Mouse (Mus musculus): ENCODE data around the gene Ift22.
"Not testable (repeated sequence)": the region's sequence is repeated elsewhere in the genome, so short reads cannot be mapped to it uniquely, and the experiment has no call there.

Ift22 gene

DNA sequence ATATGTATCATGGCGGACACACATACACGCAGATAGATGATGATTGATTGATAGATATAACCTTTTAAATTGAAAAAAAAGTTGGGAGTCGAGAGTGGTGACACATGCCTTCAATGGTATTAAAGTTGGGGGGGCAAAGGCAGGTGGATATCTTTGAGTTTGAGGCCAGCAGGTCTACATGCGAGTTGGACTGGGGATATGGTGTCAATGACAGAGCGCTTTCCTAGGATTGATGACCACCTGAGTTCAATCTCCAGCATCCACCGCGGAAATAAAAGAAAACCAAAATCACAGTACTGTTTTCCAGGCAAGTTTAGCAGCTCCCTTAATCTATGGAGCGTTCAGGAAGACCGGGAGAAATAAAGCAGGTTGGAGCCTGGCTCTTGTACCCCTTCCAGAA, 363 bp upstream of the Ift22 start:
- no peak for DNase-seq

- DNase-seq: no peak
Observed at GRCm38 (mm10) chr5:136914183-136914582, 6.2 kb downstream of the Ift22 start.

DNA sequence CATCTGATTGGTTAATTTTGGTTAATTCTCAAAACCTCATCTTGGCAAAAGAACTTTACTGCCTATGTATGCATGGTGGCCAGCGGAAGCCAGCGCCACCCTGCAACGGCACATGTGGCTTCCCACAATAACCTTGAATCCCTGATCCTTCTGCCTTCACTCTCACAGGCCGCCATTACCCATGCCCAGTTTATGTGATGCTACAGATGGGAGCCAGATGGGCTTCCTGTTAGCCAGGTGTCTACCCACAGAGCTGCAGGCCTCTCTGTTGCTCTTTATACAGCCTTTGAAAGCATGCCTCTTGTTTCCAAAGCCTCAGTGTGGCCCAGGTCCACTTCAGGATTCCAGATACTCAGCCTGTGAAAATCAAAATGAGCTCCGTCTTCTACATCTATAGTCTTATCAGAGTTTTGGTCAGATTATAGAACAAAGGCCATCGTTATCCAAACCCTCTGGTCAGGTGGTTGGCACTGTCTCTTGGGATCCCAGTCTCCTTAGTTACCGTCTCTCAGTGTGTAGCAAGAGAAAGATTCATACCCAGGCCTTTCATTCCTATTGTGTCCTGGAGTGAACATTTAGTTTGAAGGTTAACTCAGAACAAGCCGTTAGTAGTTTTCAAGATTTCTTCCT, 9.8 kb downstream of the Ift22 start:
- DNase-seq: no peak

DNA sequence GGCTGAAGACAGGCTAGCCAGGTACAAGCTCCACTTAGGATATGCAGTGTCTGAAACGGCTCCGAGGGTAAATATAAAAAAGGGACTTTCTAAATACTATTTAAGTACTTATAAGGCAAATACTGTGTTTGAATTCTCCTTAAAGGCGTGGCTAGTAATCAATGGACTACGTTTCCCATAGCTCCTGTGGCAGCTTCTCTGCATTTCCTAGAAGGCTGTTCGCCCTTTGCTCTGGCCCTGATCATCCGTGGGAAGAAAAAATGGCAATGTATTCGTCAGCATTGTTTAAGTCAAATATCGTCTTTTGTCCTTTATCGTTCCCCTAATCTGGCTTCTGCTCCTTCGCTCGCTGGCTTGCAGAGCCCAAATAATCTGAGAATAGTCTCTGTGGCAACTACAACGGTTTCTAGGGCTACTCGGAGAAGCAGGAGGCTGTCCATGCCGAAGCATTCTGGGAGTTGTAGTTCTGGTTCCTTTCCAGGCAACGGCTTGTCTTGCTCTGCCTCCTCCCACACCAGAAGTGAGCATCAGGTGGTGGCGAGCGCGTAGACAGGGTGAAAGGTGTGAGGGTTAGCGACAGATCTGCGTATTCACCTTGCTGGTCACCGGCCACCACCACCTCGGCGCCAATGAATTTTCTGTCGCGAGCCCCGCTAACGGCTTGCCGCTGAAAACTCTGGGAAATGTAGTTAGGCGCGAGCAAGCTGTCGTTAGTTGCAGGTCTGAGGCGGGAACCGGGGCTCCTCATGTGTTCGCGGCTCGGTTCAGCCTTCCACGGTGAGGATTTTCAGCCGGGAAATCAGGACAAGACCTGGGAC, 10.9 kb downstream of the Ift22 start:
- DNase-seq: peak; percentile 71

- peak; percentile 29 for DNase-seq
Observed at GRCm38 (mm10) chr5:136919546-136920301, 11.8 kb downstream of the Ift22 start.

GRCm38 (mm10) chr5:136922830-136923229, 14.9 kb downstream of the Ift22 start:
- DNase-seq: no peak

GRCm38 (mm10) chr5:136923751-136924478, 16.0 kb downstream of the Ift22 start:
- DNase-seq: no peak

GRCm38 (mm10) chr5:136929073-136929472, 21.1 kb downstream of the Ift22 start:
- DNase-seq: peak; percentile 89

- DNase-seq: no peak
Observed at GRCm38 (mm10) chr5:136931896-136932295, 23.9 kb downstream of the Ift22 start.

DNA sequence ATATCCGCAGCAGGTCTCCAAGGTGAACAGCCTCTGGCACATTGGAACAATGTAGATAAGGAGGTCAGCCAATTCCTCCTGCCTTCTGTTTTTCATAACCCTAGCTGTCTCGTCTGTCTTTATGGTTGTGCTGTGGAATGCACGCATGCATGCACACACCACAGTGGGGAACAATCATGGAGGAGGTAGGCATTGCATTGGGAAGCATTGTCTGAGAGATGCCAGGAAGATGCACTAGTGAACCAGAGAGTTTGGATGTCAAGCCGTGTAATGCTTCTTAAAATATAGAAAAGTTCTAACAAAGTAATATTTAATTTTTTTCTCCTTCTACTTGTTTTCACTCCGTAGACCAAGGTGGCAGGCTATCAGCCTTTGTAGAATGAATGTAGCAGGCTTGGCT, 25.0 kb downstream of the Ift22 start:
- DNase-seq: no peak

DNA sequence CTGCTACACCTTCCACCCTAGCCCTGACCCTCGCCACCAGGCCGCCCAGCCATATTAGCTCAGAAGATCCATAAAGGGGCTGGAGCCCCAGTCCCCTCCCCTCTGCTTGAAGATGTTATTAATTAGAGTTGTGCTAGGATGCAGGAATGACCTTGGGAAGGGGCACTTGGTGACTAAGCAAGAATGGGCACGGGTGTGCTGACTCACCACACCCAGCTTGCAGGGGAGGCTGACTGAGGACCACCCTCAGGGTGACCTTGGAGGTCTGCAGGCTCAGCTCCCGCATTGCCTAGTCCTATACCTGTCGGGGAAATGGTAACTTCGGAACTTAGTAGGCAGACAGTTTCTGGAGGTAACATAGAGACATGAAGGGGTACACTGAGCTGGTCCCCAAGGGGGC, 26.0 kb downstream of the Ift22 start:
- no peak for DNase-seq

- no peak for DNase-seq
Observed at GRCm38 (mm10) chr5:136935905-136936695, 28.1 kb downstream of the Ift22 start.

GRCm38 (mm10) chr5:136936750-136937149, 28.8 kb downstream of the Ift22 start:
- DNase-seq: no peak

GRCm38 (mm10) chr5:136937621-136938020, 29.7 kb downstream of the Ift22 start:
- no peak for DNase-seq

- DNase-seq: no peak
Observed at GRCm38 (mm10) chr5:136939284-136939683, 31.3 kb downstream of the Ift22 start.

DNA sequence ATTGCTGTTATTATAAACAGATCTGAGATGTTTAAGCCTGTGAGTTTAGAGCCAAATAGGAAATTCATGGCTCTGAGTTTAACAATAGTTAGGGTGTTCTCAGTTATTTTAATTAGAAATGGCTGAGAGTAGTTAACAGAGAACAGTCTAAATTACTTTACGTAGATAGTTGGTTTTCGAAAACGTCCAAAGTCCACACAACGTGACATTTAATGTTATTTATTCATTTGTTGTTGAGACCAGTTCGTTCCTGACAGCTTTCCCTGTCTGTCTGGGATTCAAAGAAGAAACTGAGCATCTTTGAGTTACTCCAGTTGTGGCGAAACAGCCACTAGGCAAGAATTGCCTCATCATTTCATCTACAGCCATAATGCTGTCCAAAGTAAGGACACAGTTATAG, 32.1 kb downstream of the Ift22 start:
- not testable (repeated sequence) for DNase-seq

DNA sequence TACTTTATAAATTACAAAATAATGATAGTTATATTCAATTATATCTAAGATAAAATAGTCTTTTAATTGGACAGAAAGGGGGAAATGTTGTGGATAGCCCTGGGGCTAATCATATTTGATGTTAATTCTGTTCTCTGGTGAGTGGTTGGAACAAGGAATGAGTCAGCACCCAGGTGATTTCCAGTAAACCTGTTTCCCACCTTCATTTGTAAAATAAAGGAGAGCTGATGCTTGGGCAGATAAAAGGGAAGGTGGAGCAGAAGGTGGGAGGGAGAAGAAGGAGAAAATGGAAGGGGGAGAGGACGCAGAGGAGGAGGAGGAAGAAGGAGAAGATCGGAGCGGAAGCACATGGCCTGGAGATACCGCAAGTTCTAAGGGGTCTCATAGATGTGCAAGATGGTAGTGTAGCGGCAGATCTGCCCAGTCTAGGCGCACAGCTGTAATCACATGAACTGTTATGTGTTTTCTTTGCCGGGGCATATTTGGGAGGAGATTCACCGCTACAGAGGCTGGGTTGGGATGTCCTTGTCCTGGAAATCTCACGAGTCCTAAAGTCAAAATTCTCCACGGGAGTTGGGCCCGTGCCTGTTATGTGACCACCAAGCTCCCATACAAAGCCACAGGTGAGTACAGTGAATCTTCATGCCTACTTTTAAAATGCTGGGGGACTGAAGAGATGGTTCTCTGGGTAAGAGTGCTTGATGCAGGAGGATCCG, 33.1 kb downstream of the Ift22 start:
- DNase-seq: no peak

GRCm38 (mm10) chr5:136942781-136943180, 34.8 kb downstream of the Ift22 start:
- DNase-seq: no peak

- DNase-seq: no peak
Observed at GRCm38 (mm10) chr5:136943382-136943781, 35.4 kb downstream of the Ift22 start.

DNA sequence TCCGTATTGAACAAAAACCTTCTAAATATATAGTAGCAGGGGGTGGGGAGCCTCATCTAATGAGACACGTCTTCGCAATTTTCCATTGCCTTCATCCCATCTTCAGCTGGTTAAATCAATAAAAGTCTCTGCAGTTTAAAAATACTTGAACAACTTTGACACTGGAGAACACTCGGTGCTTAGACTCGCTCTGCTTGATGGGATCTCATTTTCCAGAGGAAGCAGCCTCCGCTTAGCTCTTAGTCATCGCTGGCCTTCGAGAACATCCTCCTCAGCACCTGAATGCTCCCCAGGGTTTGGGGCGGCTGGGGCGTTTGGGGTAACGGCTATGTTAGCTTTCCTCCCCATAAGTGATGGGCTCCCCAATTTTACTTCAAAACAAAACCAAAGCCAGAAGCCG, 37.1 kb downstream of the Ift22 start:
- no peak for DNase-seq

DNA sequence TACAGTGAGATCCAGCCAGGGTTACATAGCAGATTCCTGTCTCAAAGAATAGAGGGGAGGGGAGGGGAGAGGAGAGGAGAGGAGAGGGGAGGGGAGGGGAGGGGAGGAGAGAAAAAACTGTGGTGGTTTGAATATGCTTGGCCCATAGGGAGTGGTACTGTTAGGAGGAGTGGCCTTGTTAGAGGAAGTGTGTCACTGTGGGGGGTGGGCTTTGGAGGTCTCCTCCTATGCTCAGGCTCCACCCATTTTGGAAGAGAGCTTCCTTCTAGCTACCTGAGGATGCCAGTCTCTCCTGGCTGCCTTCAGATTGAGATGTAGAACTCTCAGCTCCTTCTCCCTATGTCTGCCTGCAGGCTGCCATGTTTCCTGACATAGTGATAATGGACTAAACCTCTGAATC, 39.9 kb downstream of the Ift22 start:
- DNase-seq: no peak

Data from right cerebral cortex, postnatal 4 days (tissue).